Mouse (Mus musculus): Measurements from ENCODE around the gene Abcf2.

The Abcf2 gene

GRCm38 (mm10) chr5:24526190-24526888, 50.9 kb downstream of the Abcf2 start:
- peak; percentile 39 to 43 for DNase-seq

DNA sequence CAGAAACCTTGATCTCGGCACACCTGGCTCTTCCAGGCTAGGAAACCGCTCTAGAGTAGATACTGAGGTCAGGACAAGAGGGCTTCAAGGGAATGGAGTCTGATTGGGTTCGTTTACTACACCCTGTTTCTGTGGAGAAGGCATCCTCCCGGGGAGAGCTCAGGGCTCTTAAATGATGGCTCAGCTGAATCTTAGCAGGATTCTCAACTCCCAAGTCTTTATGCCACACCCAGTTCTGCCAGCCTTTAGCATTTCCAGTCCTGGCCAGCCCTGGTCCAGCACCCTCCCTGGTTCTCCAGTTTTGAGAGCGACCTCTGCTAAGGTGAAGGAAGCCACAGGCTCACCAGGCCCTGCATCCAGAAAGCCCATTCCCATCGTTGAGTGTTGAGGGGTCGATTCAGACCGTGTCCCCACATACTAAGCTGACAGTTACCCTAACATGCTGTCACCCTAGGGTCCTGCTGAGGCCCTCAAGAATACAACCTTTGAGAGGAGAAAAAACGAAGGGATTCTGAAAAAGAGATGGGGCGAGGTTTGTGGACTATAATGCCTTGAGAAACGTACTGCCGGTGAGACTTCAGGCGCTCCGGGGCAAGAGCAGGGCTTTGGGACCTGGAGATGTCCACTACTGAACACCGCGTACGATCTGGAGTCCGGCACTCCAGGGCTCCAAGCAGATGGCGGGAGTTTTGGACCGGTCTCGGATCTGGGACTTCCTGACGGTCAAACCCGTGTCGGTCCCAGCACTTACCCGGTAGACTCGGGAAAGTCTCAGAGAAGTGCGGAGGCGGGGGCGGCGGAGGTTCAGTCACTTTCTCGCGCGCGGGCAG, 51.7 kb downstream of the Abcf2 start:
- DNase-seq, result no peak

DNA sequence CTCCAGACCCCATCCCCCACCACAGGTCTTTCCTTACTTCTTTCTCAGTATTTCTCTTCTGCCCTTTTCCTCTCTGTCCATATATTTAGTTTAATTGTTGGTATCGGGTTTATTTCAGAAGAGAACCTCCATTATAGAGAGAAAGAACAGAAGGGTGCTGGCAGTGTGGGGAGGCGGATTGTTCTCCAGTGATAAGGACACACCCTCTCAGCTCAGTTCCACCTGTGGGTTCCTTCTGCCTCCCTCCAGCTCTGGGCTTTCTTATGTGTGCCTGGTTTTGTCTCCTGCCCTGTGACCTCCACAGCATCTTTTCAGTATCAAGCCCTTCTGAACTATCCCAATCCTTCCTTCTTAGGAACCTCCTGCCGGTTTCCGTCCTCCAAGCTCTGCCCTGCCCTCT, 52.7 kb downstream of the Abcf2 start:
- DNase-seq, result no peak

- no peak for DNase-seq
Observed at GRCm38 (mm10) chr5:24523806-24524205, 53.5 kb downstream of the Abcf2 start.

DNA sequence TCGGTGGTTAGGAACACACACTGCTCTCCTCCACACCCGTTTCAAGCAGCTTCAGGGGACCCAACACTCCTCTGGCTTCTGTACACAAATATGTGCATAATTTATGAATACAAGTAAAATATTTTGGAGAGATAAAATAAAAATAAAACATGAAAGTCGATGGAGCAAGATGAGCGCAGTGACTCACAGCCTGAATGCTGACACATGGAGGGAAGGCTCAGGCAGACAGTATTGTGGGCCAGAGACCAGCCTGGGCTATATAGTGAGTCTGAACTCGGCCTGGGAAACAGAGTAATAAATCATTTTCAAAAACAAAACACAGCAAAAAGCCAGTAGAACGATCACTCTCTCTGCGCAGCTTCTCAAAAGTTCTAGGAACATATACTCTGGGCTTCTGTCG, 55.9 kb downstream of the Abcf2 start:
- no peak for DNase-seq

All from cerebellum, postnatal 10 days (tissue).